Mouse (Mus musculus) stomach, embryonic 14.5 days (tissue): ENCODE results near the gene Apeh. TPM values are rescaled to one million over a fixed set of nuclear protein-coding genes. Genes with fewer than 3 reads are reported as not detected.

Source experiments
- ATAC-seq: fragments of 200-750 bp; cut with Nextera tagmentation; 2 replicates; pipeline ENCODE4 v1.8.0; 2017; ENCODE audit warnings: low read depth, moderate TSS enrichment; ENCODE audit not compliant: insufficient number of reproducible peaks, insufficient read depth, low FRiP score
- H3K27ac ChIP-seq: fragments of 300-500 bp; sonication (generic); 2 replicates; pipeline ENCODE4 v1.5.1; 2014; ENCODE audit warnings: mild to moderate bottlenecking, low read length, moderate library complexity, mixed read lengths
- H3K27me3 ChIP-seq: fragments of 300-500 bp; sonication (generic); 2 replicates; pipeline ENCODE4 v1.6.1; 2014; ENCODE audit warnings: low read length, control low read depth, mixed read lengths; ENCODE audit not compliant: control insufficient read depth, insufficient read depth
- H3K36me3 ChIP-seq: fragments of 300-500 bp; sonication (generic); 2 replicates; pipeline ENCODE4 v1.6.1; 2014; ENCODE audit warnings: mild to moderate bottlenecking, control low read depth, low read length, moderate library complexity, mixed read lengths; ENCODE audit not compliant: control insufficient read depth, insufficient read depth
- H3K4me1 ChIP-seq: fragments of 300-500 bp; sonication (generic); 2 replicates; pipeline ENCODE4 v1.6.1; 2014; ENCODE audit warnings: low read length, control low read depth, mixed read lengths; ENCODE audit not compliant: control insufficient read depth, insufficient read depth
- H3K4me2 ChIP-seq: fragments of 300-500 bp; sonication (generic); replicated peaks from 2 replicates; pipeline ENCODE4 v1.6.1; 2014; ENCODE audit warnings: low read depth, low read length, control low read depth
- H3K4me3 ChIP-seq: fragments of 300-500 bp; sonication (generic); 2 replicates; pipeline ENCODE4 v1.5.1; 2014; ENCODE audit warnings: low read depth, low read length, control low read depth
- H3K9ac ChIP-seq: fragments of 300-500 bp; sonication (generic); replicated peaks from 2 replicates; pipeline ENCODE4 v1.6.1; 2014; ENCODE audit warnings: low read depth, mild to moderate bottlenecking, control low read depth, low read length, moderate library complexity, mixed read lengths
- H3K9me3 ChIP-seq: fragments of 300-500 bp; sonication (generic); 2 replicates; pipeline ENCODE4 v1.6.1; 2016; ENCODE audit warnings: low read depth, low read length, control low read depth; ENCODE audit not compliant: control insufficient read depth
- whole genome bisulfite sequencing: fragments of 180-500 bp; shearing (Covaris S2); extraction: QIAGEN DNeasy Blood & Tissue Kit; methylation state at CpG from one replicate; pipeline ENCODE4 v1.1.7; 2014; 5-methylcytosine and 5-hydroxymethylcytosine counted together
- polyA plus RNA-seq: library from polyadenylated mRNA; unstranded; fragments of >200 nt; fragmentation: Nextera tagmentation; extraction: Ambion mirVana; gene quantifications from 2 replicates; pipeline ENCODE4 v1.2.1, GENCODE M21; 2014

The Apeh gene
- polyA plus RNA-seq, 1 experiment from 2014 or later, result 52.2 TPM

DNA sequence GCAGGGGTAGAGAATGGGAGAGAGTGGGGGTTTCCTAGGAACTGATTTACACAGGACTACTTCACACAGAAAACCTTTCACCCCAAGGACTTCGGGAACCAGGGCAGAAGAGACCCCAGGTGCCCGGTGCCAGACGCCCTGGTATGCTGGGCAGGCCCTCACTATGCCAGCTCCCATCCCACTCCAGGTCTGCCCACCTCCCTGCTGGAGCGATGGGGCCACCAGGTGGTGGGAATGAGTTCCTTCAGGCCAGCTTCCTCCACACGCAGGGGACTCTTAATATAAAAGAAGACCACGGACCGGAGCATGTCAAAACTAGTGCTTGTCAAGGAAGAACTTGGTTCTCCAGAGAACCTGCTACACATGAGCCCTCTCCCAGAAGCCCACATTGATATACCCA lies 27.2 kb downstream of the Apeh start:
- no peak for ATAC-seq
- Histone ChIP-seq H3K27me3 (no peaks in the 10 kb centered on the region), H3K4me1 (0 out of 2 replicates have a peak, but pooled peaks cover 4% of the 10 kb centered on the region), H3K4me2 (no peak overlapping the region), H3K36me3 (peaks cover 23% of the 10 kb centered on the region), H3K4me3 (no peak overlapping the region), H3K27ac (no peak overlapping the region), H3K9me3 (no peaks in the 10 kb centered on the region), H3K9ac (no peak overlapping the region)
- 85% methylated on average over 7 of the region's 7 CpGs for WGBS

DNA sequence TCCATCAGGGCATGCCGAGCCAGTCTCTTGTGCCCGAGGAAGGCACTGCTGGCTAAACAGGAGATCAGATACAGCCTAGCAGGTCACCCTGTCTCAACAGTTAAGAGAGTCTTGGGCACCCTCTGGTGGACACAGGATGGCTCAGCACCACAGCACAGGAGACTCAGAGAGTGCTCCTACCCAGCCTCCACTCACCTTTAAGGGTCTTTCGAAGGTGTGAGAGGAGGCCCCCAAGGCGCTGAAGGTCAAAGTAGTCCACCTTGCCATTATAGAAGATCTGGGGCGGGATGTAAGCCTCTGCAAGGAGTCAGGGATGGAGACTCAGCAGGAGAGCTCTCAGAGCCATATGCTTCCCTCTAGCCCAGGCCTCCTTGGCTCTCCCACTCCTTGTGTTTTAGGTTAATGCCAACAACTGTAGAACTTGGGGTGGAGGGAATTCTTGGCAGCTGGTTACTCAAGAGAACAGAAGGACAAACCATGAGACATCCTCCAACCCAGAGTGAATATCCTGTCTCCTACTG lies 28.9 kb downstream of the Apeh start:
- Histone ChIP-seq H3K4me3 (no peak overlapping the region), H3K4me2 (no peak overlapping the region), H3K9me3 (no peaks in the 10 kb centered on the region), H3K27ac (no peak overlapping the region), H3K4me1 (0 out of 2 replicates have a peak, but pooled peaks cover 4% of the 10 kb centered on the region), H3K9ac (no peak overlapping the region), H3K36me3 (peaks cover 15% of the 10 kb centered on the region), H3K27me3 (no peaks in the 10 kb centered on the region)
- 36% methylated on average over 5 of the region's 5 CpGs for WGBS
- no peak for ATAC-seq

DNA sequence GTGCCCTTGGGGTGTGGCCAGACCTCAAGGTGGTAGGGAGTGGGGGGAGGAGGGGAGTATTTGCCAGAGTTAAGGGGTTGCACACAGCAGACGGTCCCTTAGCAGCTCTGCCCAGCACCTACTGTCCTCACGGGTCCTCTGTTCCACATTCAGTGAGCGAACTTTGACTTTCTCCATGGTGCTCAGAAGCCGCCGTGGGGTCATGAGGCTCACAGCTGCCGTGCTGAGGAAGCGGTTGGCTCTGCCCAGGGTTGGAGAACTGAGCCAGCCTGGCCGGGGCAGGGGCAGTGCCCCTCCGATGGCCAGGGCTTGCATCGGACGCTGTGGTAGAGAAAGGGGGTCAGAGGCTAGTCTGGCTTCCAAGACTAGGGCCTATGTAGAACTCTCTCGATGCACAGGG lies 31.0 kb downstream of the Apeh start:
- H3K9ac ChIP-seq, result no peak overlapping the region
- H3K9me3 ChIP-seq, result no peaks in the 10 kb centered on the region
- ATAC-seq, result no peak
- peaks cover 16% of the 10 kb centered on the region for H3K36me3 ChIP-seq
- H3K4me3 ChIP-seq, result no peak overlapping the region
- H3K4me1 ChIP-seq, result 0 out of 2 replicates have a peak, but pooled peaks cover 4% of the 10 kb centered on the region
- H3K4me2 ChIP-seq, result no peak overlapping the region
- no peaks in the 10 kb centered on the region for H3K27me3 ChIP-seq
- WGBS, result 83% methylated on average over 12 of the region's 12 CpGs
- H3K27ac ChIP-seq, result no peak overlapping the region

DNA sequence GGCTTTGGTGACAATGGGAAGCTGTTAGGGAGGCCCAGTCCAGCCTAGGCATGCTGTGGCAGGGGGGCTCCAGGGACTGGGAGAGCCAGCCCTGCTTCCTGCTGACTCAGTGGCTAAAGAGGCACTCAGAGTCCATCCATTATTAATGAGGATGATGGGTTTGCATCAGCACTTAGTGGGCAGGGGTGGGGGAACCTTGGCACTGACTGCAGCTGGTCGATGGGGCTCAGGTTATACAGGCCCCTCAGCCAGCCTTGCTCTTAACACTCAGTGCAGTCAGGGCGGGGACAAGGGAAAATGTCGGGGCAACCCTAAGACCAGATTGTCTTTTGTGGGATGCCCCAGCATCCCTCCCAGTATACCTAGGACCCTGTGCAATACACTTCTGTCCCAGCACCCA lies 32.3 kb downstream of the Apeh start:
- WGBS, result 86% methylated on average over 3 of the region's 3 CpGs
- H3K27ac ChIP-seq, result no peak overlapping the region
- H3K9ac ChIP-seq, result no peak overlapping the region
- H3K36me3 ChIP-seq, result peaks cover 16% of the 10 kb centered on the region
- H3K27me3 ChIP-seq, result no peaks in the 10 kb centered on the region
- H3K4me3 ChIP-seq, result no peak overlapping the region
- ATAC-seq, result no peak
- no peaks in the 10 kb centered on the region for H3K9me3 ChIP-seq
- H3K4me2 ChIP-seq, result no peak overlapping the region
- H3K4me1 ChIP-seq, result no peaks in the 10 kb centered on the region

DNA sequence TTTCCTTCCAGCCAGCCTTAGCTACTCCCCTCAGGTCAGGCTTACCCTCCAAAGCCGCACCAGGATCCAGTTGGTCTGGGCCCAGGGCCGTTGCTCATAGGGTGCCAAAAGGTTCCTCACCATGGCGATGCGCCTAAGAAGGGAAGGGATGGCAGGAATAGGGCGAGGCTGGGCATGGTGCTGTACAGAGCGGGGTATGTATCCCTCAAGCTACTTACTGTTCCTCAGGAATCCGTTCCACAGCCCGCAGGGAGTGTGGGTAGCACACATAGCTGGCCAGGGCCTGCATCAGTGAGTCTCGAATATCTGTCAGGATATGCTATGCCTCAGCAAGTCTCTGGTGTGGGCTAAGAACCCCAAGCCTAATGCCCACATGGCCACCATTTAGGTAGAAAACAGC lies 36.1 kb downstream of the Apeh start:
- ATAC-seq, result no peak
- no peaks in the 10 kb centered on the region for H3K4me1 ChIP-seq
- H3K4me3 ChIP-seq, result no peak overlapping the region
- H3K4me2 ChIP-seq, result no peak overlapping the region
- no peaks in the 10 kb centered on the region for H3K27me3 ChIP-seq
- H3K36me3 ChIP-seq, result peaks cover 23% of the 10 kb centered on the region
- no peak overlapping the region for H3K27ac ChIP-seq
- no peaks in the 10 kb centered on the region for H3K9me3 ChIP-seq
- WGBS, result 89% methylated on average over 9 of the region's 9 CpGs
- no peak overlapping the region for H3K9ac ChIP-seq

DNA sequence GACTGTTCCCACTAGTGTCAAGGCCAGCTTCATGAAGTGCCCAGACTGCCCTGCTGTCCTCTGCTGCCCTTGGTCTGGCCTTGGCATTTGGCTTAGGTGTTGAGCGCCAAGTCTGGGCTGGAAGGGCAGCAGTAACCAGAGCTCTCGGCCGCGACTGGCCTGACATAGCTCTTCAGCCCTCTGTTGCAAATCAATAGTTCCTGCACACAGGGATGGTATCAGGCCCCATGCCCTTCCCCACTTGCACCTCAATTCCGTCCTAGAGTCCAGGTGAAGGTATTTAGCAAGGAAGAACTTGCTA lies 37.2 kb downstream of the Apeh start:
- H3K4me1 ChIP-seq, result no peaks in the 10 kb centered on the region
- WGBS, result 81% methylated on average over 5 of the region's 5 CpGs
- H3K27me3 ChIP-seq, result no peaks in the 10 kb centered on the region
- no peak overlapping the region for H3K4me3 ChIP-seq
- H3K9me3 ChIP-seq, result no peaks in the 10 kb centered on the region
- H3K4me2 ChIP-seq, result no peak overlapping the region
- no peak overlapping the region for H3K27ac ChIP-seq
- no peak overlapping the region for H3K9ac ChIP-seq
- no peak for ATAC-seq
- peaks cover 17% of the 10 kb centered on the region for H3K36me3 ChIP-seq

DNA sequence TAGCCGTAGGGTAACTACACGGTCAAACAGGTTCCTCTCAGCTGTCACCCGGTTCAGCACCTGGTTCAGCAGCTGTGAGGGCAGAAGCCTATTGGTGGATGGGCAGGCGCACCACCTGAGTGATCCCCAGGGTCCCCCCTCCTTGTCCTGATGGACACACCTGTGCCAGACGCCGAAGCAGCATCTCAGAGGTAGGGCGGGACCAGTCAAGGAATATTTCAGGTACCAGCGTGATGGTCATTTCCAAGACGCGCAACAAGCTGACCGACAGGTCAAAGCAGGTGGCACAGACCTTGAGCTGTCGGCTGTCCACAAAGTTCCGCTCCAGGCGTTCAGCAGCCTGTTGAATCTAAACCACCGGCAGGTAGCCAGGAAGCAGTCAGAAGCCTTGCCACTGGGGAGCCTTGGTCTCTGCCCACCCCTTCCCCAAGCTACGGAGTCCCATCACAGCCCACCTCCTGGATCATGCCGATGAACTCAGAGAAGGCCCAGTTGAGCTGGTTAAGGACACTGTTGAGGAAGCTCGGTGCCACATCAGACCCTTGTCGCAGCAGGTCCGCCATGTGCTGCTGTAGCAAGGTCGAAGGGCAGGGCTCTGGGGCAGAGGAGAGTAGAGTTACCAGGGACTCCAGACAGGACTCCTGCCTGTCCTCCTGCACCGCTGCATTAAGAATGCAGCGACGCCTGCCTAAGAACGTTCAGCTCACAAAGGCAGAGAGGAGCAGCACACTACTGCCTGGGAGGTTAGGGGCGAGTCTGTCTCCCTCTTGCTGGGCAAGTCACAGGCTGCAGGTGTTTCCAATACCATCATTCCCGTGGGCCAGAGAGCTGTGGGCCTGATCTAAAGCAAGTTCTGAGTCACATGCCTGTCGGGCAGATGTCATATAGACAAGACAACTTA lies 37.8 kb downstream of the Apeh start:
- Histone ChIP-seq H3K27me3 (no peaks in the 10 kb centered on the region), H3K4me3 (no peak overlapping the region), H3K9me3 (no peaks in the 10 kb centered on the region), H3K4me2 (no peak overlapping the region), H3K36me3 (peaks cover 17% of the 10 kb centered on the region), H3K4me1 (no peaks in the 10 kb centered on the region), H3K27ac (no peak overlapping the region), H3K9ac (no peak overlapping the region)
- 84% methylated on average over 28 of the region's 28 CpGs for WGBS
- no peak for ATAC-seq

DNA sequence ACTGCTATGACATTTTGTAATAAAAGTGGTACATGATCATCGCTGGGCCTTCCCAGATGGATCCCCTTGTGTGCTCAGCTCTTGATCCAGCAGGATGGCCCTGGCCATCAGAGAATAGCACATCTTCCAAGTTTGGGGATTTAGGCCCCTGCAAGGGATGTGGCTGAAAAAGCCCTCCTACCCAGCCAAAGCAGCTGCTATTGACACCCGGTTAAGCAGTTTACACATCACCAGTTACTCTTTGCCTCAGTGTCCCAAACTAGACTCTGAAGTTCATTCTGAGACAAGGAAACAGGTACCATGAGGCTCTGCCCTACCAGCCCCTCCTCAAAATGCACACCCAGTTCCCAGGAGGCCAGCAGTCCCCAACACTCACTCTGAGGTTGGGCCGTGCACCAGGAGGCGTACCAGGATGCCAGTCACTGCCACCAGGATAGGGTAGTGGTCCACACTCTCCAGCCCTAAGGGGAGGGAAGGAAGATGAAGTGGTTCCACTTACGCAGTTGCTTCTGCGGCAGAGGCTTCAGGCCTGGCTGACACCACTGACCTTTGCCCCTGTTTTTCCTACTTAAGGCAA lies 38.7 kb downstream of the Apeh start:
- Histone ChIP-seq H3K4me2 (no peak overlapping the region), H3K36me3 (peaks cover 25% of the 10 kb centered on the region), H3K9me3 (no peaks in the 10 kb centered on the region), H3K4me1 (no peaks in the 10 kb centered on the region), H3K9ac (no peak overlapping the region), H3K4me3 (no peak overlapping the region), H3K27me3 (no peaks in the 10 kb centered on the region), H3K27ac (no peak overlapping the region)
- ATAC-seq, result no peak
- WGBS, result 83% methylated on average over 6 of the region's 6 CpGs
